Mouse (Mus musculus) E14TG2a.4 (cell line): ENCODE results near the gene Fam20c.
A peak's percentile ranks its signal among the peaks of the same experiment; 100 is the strongest.

Source experiments
- H3K27me3 ChIP-seq: 2 replicates; pipeline ENCODE4 v1.6.1; 2014; ENCODE audit warnings: low read length, control low read depth; ENCODE audit not compliant: insufficient read depth
- H3K36me3 ChIP-seq: 2 replicates; pipeline ENCODE4 v1.6.1; 2014; ENCODE audit warnings: low read length, control low read depth; ENCODE audit not compliant: insufficient read depth
- H3K4me1 ChIP-seq: replicated peaks from 2 replicates; pipeline ENCODE4 v1.6.1; 2014; ENCODE audit warnings: low read depth, low read length, control low read depth
- H3K4me3 ChIP-seq: replicated peaks from 2 replicates; pipeline ENCODE4 v1.5.1; 2014; ENCODE audit warnings: mild to moderate bottlenecking, low read length
- H3K9me3 ChIP-seq: 2 replicates; pipeline ENCODE4 v1.6.1; 2014; ENCODE audit warnings: low read length, control low read depth
- CTCF ChIP-seq: conservative IDR thresholded peaks from 2 replicates; pipeline ENCODE4 v1.5.1; 2014; ENCODE audit warnings: low read length
- NANOG ChIP-seq: IDR thresholded peaks from 2 replicates; pipeline ENCODE4 v1.6.1; 2014; ENCODE audit warnings: borderline replicate concordance, low read length, mixed read lengths
- POU5F1 ChIP-seq: IDR thresholded peaks from 2 replicates; pipeline ENCODE4 v1.6.1; 2014; ENCODE audit warnings: low read length, borderline replicate concordance

The Fam20c gene

DNA sequence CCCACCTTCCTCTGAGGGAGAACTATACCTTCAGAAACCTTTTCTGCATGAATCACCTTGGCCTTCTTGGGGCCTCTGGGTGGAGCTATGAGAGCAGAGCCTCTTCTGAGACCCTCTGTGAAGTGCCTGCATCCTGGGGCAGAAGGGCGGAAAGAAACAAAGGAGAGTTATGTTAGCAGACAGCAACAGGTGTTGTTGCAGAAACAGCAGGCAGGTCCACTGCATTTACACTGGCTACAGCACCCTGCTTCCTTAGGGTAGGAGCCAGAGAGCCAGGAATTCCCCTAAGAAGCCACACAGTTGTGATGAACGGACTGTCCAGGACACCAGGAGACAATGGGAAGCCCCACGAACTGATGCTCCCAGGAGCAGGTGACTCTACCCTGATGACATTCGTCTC is 1.0 kb upstream of the Fam20c start:
- peaks cover 7% of the 10 kb centered on the region; the same call in 1 of the 2 replicates for H3K36me3 ChIP-seq
- H3K9me3 ChIP-seq = no peaks in the 10 kb centered on the region
- H3K4me3 ChIP-seq = no peak overlapping the region
- peaks cover 84% of the 10 kb centered on the region for H3K27me3 ChIP-seq
- H3K4me1 ChIP-seq = peaks cover 31% of the 10 kb centered on the region
- TF ChIP-seq NANOG = no peak
- no peak for TF ChIP-seq POU5F1
- no peak for TF ChIP-seq CTCF

- Histone ChIP-seq H3K9me3 (no peaks in the 10 kb centered on the region), H3K4me1 (peaks cover 31% of the 10 kb centered on the region)
- TF ChIP-seq CTCF = no peak
- no peak for TF ChIP-seq NANOG
- TF ChIP-seq POU5F1 = no peak
Measured at GRCm38 (mm10) chr5:138753946-138754302, 390 bp upstream of the Fam20c start.

GRCm38 (mm10) chr5:138755121-138755452 is 773 bp downstream of the Fam20c start:
- Histone ChIP-seq H3K27me3 (peaks cover 86% of the 10 kb centered on the region), H3K9me3 (no peaks in the 10 kb centered on the region), H3K4me3 (peak overlapping the region; percentile 88), H3K36me3 (peaks cover 9% of the 10 kb centered on the region; the same call in 1 of the 2 replicates), H3K4me1 (peaks cover 32% of the 10 kb centered on the region)
- TF ChIP-seq POU5F1 = no peak
- no peak for TF ChIP-seq CTCF
- no peak for TF ChIP-seq NANOG

More at GRCm38 (mm10) chr5:138753946-138754302, 390 bp upstream of the Fam20c start:
- peaks cover 9% of the 10 kb centered on the region; the same call in 1 of the 2 replicates for H3K36me3 ChIP-seq
- H3K4me3 ChIP-seq = peak overlapping the region; percentile 88
- peaks cover 90% of the 10 kb centered on the region for H3K27me3 ChIP-seq

DNA sequence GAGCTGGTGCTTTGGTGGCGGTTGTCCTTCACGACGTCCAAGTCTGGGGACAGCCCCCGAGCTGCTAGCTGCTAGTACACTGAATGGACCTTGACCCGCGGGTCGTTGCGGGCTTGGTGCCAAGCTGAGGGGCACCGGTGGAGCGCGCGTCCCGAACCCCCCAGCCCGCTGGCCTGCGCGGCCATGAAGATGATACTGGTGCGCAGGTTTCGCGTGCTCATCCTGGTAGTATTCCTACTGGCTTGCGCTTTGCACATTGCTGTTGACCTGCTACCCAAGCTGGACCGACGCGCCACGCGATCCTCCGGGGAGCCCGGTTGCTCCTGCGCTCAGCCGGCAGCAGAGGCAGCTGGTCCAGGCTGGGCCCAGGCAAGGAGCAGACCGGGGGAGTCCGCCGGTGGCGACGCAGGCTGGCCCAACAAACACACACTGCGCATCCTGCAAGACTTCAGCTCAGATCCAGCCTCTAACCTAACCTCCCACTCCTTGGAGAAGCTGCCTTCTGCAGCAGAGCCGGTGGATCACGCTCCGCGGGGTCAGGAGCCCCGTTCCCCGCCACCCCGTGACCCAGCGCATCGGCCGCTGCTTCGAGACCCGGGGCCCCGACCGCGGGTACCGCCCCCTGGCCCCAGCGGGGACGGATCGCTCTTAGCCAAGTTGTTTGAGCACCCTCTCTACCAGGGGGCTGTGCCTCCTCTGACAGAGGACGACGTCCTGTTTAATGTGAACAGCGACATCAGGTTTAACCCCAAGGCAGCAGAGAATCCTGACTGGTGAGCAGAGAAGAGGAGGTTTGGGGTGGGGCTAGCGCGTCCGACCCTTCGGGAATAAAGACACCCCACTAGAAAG is 1.4 kb downstream of the Fam20c start:
- Histone ChIP-seq H3K4me3 (peak overlapping the region; percentile 88), H3K9me3 (no peaks in the 10 kb centered on the region), H3K4me1 (peaks cover 38% of the 10 kb centered on the region), H3K36me3 (peaks cover 9% of the 10 kb centered on the region; the same call in 1 of the 2 replicates), H3K27me3 (peaks cover 80% of the 10 kb centered on the region)
- TF ChIP-seq NANOG (no peak), POU5F1 (no peak), CTCF (no peak)

DNA sequence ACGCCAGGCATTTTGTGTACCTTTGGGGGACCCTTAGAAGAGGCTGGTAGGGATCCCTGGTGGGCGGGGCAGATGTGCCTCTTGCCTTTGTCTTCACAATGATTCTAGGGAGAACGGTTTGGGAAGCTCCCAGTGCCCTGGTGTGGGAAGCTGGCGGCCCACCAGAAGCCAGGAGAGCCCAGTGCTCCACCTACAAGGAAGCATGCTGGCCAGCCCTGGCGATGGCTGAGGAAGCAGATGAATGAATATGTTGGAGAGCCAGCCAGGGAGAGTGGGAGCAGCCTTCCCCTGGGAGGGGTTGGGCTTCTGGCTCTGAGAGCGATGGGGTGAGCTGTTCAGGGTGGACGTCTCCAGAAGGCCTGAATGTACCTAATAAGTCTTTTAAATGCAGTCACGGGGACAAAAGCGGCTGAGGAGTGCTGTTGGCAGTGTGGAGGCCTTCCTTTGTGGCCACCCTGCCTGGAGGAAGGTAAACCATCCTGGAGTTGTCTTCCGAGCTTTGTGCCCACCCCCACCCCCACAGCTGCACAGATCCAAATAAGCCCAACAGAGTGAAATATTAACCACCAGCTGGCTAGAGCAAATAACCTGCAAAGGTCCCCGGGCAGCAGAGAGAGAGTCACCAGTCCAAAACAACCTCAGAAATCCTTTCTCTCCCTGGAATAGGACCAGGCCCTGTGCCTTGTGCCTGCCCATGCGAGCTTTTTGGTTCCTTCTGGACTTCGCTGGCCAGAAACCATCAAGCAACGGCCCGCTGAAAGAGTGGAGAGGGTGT is 2.2 kb downstream of the Fam20c start:
- Histone ChIP-seq H3K4me3 (peak overlapping the region; percentile 88), H3K36me3 (peaks cover 9% of the 10 kb centered on the region; the same call in 1 of the 2 replicates), H3K9me3 (no peaks in the 10 kb centered on the region), H3K4me1 (peaks cover 46% of the 10 kb centered on the region), H3K27me3 (peaks cover 72% of the 10 kb centered on the region)
- TF ChIP-seq CTCF (no peak), NANOG (no peak), POU5F1 (no peak)

GRCm38 (mm10) chr5:138757135-138757534 is 2.8 kb downstream of the Fam20c start:
- Histone ChIP-seq H3K27me3 (peaks cover 68% of the 10 kb centered on the region), H3K4me3 (no peak overlapping the region), H3K36me3 (peaks cover 9% of the 10 kb centered on the region; the same call in 1 of the 2 replicates), H3K4me1 (peaks cover 53% of the 10 kb centered on the region), H3K9me3 (no peaks in the 10 kb centered on the region)
- TF ChIP-seq NANOG (no peak), CTCF (no peak), POU5F1 (no peak)

GRCm38 (mm10) chr5:138757616-138758015 is 3.3 kb downstream of the Fam20c start:
- TF ChIP-seq NANOG (no peak), POU5F1 (no peak)
- Histone ChIP-seq H3K4me3 (no peak overlapping the region), H3K36me3 (peaks cover 9% of the 10 kb centered on the region; the same call in 1 of the 2 replicates), H3K27me3 (peaks cover 63% of the 10 kb centered on the region), H3K4me1 (peaks cover 58% of the 10 kb centered on the region), H3K9me3 (no peaks in the 10 kb centered on the region)

DNA sequence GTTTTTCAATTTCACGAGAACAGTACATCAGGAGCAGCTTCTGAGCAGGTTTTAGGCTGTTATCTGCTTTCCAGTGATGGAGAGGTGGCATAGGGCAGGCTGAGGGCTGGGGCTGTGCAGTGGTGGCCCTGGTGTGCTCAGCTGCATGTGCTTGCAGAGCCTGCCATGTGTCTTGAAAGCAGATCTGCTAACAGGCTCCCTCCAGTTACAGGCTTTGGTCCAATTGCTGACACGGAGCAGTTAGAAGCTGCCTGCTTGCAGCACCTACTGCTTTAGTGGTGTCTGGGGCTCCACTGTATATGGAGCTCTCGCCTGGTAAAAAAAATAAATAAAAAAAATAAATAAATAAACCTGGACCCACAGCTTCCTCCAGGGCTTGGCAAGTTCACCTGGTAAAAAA is 4.2 kb downstream of the Fam20c start:
- no peak overlapping the region for H3K4me3 ChIP-seq
- TF ChIP-seq POU5F1 = no peak
- peaks cover 9% of the 10 kb centered on the region; the same call in 1 of the 2 replicates for H3K36me3 ChIP-seq
- peaks cover 55% of the 10 kb centered on the region for H3K4me1 ChIP-seq
- H3K9me3 ChIP-seq = no peaks in the 10 kb centered on the region
- H3K27me3 ChIP-seq = peaks cover 54% of the 10 kb centered on the region
